Mouse (Mus musculus) erythroblast, adult 5-6 weeks (primary cell): ENCODE results near the gene Snn. TPM values are rescaled to one million over a fixed set of nuclear protein-coding genes. Genes with fewer than 3 reads are reported as not detected.
"Not testable (repeated sequence)": the region's sequence is repeated elsewhere in the genome, so short reads cannot be mapped to it uniquely, and the experiment has no call there.

Source experiments
- ATAC-seq: replicated peaks from 2 replicates; pipeline ENCODE4 v1.8.0; 2016; ENCODE audit warnings: moderate number of reproducible peaks, mild to moderate bottlenecking, moderate TSS enrichment, inconsistent platforms; ENCODE audit not compliant: poor library complexity, low FRiP score, severe bottlenecking
- total RNA-seq, 2 experiments: library from RNA; stranded (forward) in 1 of 2; stranded (reverse) in 1 of 2; fragments of 150-400 nt in 1 of 2; fragments of 200-764, 138-1000 nt in 1 of 2; gene quantifications; 2 replicates each; pipeline versions ENCODE4 v1.2.3 to v1.2.4; 2015 to 2017; ENCODE audit warnings: low replicate concordance in 2 of 2

Gene Snn
- total RNA-seq (2015; ENCODE audit: low replicate concordance) (0.77 and 1.7 TPM in 2 replicates), total RNA-seq (2017; ENCODE audit: low replicate concordance) (1.2 and 1.5 TPM in 2 replicates)

GRCm38 (mm10) chr16:11060645-11061044, at the start of gene Snn:
Snn (plus strand) TSS chr16:11060945.
- ATAC-seq = no peak

DNA sequence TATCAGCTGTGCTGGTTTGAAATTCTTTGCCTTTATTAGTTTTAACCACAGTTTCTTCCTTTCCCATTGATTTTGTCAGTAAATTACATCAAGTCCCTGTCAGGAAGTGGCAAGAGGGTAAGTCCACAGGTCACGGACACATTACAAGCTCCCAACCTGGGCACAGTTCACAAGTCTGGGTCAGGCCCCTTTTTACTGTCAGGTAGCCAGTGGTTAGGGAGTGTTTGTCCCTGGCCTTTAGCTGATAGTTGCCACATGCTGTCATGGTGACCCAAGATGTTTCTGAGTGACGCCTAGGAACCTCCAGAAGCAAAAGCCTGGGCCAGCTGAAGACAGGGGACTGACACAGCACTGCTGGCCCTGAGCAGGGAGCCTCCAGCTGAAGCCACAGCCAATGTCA, 49.5 kb upstream of the Snn start:
- peak; percentile 34; the same call in 1 of the 2 replicates for ATAC-seq

DNA sequence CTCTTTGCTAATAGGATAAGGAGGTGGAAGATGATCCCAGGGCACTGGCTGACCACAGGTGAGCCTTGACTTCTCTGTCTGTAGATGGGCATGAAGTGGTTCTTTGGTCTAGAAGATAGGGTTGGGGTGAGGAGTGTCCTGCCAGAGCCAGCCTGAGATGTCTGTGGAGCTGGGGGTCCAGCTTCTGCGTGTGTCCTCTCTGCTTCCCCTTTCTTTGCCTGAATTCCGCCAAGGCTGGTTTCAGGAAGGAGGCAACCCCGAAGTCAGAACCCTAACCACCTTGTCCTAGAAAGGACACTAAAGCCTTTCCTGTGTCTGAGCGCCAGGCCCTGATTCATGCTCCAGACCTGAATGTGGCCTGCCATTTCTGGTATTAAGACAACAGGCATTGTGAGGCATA, 48.8 kb upstream of the Snn start:
- ATAC-seq = no peak

DNA sequence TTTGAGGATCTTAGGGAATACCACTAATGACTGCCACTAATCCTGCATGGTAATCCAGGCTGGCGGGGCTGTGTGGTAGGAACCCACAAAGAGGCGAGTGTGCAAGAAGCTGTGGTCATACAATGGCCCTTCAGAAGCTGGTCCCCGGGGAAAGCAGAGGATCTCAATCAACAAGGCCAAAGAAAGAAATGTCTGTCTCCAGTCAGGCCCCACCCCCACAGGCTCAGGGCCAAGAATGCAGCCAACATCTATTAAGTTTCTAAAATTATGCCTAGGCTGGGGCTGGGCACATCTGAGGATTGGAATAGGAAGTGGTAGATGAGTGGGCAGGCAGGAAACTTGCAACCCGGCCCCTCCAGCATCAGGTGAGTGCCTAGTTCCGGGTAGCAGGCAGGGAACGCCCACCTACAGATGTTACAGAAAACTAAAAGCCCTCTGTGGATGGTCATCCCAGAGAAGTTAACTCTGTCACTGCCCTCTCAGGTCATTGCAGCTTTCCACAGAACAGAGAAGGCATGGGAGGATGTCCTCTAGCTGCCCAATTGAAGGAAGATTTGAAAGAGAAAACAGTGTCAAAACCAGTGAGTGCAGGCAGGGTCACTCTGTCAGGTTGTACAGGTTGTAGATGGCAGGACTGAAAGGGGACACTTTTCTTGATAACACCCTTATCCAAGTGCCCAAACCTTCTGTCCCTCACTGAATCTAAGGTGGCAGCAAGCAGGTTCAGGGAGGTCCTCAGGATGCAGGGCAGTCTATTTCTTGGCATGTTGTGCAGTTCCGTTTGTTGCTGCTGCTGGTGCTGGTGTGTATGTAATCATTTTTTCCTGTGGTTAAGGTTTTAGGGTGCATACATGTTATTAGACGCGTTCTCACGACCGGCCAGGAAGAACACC, 47.9 kb upstream of the Snn start:
- ATAC-seq = peak; percentile 63

GRCm38 (mm10) chr16:11013464-11014147, 47.1 kb upstream of the Snn start:
- ATAC-seq = not testable (repeated sequence)

GRCm38 (mm10) chr16:11014407-11014806, 46.3 kb upstream of the Snn start:
- ATAC-seq = no peak

- no peak for ATAC-seq
Observed at GRCm38 (mm10) chr16:11016353-11016752, 44.4 kb upstream of the Snn start.

DNA sequence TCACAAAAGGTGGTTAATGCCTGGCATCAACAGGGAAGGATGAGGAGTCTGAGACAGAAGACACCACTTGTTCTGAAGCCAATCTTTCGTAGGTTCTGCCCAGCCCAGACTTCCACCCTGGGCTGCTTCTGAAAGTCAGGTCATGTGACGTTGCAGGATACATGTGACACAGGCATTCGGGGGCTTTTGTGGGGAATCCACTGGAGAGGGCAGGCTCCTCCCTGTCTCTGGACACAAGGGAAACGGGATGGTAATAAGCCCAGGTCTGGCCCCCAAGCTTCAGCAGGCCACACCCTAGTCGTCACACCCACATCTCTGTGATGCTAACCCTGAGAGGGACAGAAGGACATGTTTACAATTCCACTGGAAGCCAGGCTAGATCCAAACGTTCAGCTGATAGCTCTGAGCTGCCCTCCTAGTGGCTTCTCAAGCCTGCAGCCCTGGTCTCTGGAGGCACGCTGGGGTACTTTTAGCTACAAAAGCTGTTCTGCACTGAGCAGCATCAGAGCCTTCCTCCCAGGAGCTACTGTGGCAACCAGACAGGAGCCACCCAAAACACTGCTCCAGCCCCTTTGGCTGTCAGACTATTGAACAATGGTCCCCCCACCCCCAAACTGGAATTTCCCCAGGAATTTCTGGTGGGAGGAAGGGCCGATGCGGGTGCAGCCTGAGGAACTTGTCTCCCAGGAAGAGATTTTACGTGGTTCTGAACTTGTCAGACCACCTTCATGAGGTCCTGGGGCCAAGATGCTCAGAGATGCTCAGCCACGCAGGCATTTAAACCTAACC, 42.7 kb upstream of the Snn start:
- no peak for ATAC-seq

DNA sequence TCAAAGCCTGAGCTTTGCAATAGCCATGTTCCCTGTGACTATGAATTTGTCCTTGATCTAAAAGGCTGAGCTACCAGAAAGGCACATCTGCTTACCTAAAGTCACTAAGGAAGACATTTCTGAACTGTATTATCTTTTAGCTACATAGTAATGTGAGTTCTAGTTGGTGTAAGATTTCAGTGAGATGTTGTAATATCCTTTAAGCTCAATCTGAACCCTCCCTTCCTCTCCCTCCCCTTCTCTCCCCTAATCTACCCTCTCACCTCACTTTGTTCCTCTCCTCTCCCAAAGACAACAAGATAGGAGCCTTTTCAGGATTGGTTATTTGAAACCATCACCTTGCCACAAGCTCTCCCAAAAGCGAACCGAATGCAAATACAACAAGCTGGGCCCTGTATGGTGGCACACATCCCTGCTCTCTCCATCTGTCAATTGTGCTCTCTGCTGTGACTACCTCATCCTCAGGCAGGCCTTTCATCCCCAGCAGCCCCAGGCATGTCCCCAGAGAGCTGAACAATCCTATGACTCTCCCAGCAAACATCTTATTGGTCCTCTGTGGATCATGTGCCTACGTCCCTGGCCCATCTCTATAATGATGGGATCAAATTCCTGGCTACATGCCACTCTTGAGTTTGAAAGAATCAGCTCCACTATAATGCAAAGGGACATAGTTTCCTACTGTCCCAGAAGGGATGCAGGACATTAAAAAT, 39.2 kb upstream of the Snn start:
- ATAC-seq = no peak

DNA sequence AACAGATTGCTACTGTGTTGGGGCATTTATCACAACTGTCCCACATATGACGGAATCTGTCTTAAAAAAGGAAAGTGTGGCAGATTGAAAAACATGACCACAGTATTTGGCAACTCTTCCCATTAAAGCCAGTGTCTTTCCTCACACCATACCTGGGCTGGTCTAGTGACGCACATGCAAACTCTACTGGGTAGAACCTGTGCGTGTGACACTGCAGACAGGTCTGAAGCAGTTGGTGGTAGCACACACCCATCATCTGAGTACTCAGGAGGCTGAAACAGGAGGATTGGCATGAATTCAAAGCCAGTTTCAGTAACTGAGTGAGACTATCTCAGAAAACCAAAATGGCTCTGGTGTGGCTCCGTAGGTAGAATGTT, 38.6 kb upstream of the Snn start:
- ATAC-seq = no peak

DNA sequence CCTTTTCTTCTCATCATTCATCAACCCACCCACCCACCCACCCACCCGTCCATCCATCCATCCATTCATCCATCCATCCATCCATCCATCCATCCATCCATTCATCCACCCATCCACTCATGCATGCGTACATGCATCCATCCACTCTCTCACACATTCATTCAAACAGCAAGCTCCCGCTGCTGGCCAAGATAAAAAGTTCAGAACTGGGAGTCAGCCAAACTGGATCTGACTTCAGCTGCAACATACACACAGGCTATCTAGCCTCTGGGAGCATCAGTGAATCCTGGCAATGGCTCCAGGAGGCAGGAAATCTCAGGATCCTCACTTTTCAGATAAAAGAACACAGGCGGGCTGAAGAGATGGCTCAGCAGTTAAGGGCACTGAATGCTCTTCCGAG, 37.1 kb upstream of the Snn start:
- ATAC-seq = no peak

GRCm38 (mm10) chr16:11024841-11025240, 35.9 kb upstream of the Snn start:
- no peak for ATAC-seq

DNA sequence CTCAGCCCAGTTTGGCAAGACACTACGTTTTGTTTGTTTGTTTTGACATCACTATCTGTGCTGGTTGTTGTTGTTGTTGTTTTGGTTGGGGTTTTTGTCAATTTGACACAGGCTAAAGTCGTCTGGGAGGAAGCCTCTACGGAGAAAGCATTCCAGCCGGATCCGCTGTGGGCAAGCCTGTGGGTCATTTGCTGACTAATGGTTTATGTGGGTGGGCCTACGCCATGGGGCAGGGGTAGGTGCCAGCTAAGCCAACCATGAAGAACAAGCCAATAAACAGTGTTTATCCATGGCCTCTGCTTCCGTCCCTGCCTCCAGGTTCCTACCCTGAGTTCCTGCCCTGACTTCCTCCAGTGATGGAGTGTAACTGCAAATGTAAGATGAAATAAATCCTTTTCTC, 32.5 kb upstream of the Snn start:
- no peak for ATAC-seq

DNA sequence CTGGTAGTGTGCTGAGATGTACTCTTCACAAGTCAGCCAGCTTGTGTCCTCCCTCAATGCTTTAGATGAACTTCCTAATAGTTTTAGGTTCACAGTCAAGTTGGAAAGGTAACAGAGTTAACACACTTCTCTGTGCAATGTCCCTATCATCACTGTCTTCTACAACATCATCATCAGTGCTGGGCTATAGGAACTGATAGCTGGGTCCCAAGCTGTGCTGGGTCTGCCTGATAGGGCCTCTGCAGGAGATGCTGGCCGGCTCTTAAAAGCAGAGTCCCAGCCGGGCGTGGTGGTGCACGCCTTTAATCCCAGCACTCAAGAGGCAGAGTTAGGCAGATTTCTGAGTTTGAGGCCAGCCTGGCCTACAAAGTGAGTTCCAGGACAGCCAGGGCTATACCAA, 29.9 kb upstream of the Snn start:
- no peak for ATAC-seq

DNA sequence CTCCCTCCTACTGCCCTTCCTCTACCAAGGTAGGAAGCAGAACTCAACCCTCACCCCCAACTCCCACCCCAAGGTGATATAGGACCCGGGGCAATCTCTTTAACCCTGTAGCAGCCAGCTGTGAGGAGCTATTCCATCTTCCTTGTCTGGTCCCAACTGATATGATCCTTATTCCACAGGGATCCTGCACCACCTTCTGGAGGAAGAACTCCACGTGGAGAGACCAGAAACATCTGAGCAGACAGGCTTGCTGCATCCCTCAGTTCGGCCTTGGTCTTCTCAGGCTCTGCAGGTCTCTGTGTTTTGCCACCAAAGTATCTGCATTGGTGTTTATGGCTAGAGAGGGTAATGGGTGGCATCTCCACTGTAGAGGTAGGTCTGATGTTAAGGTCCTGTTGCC, 29.4 kb upstream of the Snn start:
- ATAC-seq = no peak

GRCm38 (mm10) chr16:11034193-11034803, 26.4 kb upstream of the Snn start:
- ATAC-seq = peak; percentile 69

DNA sequence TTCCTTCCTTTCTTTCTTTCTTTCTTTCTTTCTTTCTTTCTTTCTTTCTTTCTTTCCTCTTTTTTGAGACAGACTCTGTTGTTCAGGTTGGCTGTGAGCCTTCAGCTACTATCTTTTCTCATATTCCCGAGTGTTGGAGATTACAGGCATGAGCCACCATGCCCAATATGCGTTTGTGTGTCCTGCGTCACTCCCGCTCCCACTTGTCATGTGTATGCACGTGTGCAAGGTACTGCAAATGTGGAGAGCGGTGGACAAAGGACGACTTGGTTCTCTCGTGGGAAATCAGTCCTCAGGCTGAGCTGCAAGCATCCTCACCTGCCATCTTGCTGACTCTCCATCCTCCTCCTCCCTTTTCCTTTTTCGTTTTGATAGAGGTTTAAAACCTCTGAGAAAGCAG, 25.5 kb upstream of the Snn start:
- ATAC-seq = no peak

DNA sequence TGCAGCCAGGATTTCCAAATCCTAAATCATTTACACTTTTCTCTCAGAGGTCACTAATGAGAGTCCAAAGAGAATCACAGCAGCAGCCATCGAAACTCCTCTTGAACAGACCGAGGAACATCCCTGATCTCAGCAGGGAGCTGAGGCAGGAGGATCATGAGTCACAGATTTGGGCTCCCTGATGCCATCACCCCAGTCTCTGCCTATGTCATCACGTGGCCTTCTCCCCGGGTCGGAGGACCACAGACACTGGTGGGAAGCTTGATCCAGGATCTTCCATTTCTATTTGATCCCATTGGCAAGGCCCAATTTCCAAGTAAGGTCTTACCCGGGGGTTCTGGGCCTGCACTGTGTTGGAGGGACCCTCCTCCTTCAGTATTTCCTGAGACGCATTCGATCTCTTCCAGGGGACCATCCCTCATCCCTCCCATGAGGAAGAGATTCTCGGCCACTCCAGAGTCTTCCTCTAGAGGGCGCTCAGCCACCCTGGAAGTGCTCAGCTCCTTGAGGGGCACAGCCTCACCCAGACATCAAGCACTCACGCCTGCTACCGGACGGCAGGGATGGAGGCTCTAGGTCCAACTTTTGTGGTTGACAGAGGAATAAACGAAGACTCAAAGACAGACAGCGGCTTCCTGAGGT, 24.8 kb upstream of the Snn start:
- ATAC-seq = peak; percentile 61; the same call in 1 of the 2 replicates

- ATAC-seq = no peak
Observed at GRCm38 (mm10) chr16:11040603-11041002, 20.1 kb upstream of the Snn start.
